Mouse (Mus musculus) left cerebral cortex, adult 9 months (tissue): ENCODE data around the gene Zfp872.
"Not testable (repeated sequence)": the region's sequence is repeated elsewhere in the genome, so short reads cannot be mapped to it uniquely, and the experiment has no call there.

Experiments
- DNase-seq, 2 experiments: peaks; one replicate each; pipeline ENCODE4 v3.0.0; 2022; ENCODE audit warnings: low spot score in 2 of 2

The Zfp872 gene

DNA sequence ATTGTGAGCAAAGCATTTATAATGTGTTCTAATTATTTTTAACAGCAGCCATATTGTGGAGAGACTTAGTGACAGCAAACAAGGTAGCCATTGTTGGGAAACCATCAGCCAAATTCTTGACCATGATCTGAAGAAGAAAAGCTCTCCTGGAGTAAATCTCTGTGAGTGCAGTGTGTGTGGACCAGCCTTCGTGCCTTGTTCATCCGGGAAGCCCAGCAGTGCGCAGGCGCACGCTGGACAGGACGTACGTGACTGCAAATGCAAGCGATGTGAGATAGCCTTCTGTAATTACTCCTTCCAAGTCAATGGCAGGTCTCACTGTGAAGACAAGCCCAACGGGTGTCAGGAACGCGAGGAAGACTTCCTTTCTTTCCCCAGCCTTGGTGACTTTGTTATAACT, 18.6 kb upstream of the Zfp872 start:
- no peak for DNase-seq

DNA sequence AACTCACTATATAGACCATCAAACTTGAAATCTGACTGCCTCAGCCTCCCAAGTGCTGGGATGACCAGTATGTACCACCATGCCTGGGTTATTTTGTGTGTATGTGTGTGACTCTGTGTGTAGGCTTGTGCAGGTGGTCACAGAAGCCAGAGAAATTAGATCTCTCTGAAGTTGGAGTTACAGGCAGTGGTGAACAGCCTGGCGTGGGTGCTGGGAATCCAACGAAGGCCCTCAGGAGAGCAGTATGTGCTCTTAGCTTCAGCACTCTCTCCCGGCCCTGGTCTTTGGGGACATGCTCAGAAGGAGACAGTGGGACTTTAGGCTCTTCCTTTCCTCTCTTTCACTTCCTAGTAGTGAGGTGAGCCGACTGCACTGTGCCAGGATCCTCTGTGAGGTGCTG, 15.6 kb upstream of the Zfp872 start:
- no peak for DNase-seq

DNA sequence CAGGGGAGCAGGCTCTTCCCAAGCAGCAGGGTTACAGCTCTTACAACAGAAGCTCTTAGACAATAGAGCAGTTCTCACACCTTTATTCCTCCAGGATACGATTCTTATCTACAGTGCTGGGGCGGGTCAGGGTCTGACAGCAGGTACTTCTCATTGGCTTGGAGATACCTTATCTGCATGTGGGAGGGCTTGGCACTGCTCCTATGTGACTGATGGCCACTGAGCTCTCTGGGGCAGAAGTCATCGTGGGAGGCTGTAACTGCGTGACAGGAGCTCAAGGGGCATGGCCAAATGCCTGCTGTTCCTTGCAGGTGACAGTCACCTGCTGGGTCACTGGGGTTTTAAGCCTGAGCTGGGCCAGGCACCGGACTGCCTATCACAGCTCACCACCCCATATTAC, 8.5 kb downstream of the Zfp872 start:
- DNase-seq, result no peak

DNA sequence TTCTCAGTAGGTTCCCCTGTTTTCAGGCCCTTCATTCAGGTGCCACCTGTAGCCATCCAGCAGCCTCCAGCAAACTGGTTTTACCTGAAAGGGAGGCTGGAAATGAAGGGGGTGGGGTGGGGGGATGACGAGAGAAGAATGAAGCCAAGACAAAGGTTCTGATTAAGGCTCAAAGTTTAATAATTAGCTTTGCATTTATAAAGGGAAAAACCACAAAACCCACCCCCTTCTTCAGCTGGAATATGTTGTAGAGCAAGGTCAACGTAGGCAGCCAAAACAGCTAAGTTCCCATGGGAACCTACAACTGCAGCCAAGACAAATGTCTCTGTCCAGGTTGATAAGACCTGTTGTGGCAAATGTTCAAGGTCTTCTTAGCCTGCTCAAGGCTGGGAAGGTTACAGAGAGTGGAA, 25.9 kb downstream of the Zfp872 start:
- DNase-seq, result no peak

DNA sequence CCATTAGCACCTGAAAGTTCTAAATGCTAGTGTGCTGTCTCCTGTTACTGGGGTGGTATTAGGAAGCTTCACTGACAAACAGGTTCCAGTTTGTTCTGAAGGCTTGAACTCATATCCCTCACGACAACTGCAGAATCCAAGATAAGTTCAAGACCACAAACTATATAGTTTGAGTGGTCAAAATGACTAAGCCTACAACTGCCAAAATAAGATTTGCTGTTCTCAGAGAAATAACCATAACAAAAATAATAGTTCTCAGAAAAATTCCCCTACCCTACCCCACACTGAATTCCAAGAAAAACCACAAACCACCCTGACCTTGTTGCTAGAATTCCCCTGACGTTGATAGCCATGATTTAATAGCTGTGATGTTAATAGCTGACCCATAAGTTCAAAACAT, 26.7 kb downstream of the Zfp872 start:
- no peak for DNase-seq

DNA sequence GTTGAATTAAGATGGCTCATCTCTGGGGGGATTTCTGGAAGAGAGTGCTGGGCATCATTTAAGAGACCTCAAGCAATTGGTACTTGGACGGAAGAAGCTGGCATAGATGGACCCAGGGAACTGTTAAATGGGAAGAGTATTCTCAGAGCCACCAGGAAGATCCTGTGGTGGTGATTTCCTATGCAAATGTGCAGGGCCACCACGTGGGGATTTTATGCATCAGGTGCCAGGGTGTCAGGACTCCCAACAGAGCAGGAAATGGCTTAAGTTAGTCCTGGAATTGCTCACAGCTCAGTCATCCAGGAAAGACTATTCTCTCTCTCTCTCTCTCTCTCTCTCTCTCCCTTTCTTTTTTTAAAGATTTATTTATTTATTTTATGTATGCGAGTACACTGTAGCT, 28.8 kb downstream of the Zfp872 start:
- DNase-seq, result no peak

DNA sequence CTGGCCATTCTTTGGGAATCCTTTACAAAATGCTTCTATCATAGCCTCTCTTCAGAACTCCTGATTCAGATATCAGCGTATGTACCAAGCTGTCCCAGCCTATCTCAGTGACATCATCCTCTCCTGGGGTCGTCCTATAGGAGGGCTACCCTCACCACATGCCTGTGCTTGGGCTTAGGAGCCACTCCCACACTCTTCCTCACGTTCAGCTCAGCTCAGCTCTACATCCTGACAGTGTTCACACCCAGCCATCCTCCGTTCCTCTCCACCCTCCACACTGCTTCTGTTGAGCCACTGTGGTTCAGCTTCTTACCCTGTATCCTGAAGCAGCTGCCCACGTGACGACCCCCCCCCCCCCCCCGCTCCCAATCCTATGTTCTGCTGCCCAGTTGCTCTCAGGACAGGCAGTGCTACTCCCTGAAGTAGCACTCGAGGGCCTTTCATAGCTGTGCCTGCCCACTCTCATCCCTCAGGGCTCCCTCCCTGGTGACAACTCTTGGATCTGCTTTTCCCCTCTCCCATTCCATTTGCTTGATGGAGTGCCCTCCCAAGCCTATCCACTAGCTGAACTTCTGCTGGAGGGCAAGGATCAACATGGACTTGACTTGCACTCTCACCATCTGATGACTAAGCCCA, 30.1 kb downstream of the Zfp872 start:
- no peak for DNase-seq

DNA sequence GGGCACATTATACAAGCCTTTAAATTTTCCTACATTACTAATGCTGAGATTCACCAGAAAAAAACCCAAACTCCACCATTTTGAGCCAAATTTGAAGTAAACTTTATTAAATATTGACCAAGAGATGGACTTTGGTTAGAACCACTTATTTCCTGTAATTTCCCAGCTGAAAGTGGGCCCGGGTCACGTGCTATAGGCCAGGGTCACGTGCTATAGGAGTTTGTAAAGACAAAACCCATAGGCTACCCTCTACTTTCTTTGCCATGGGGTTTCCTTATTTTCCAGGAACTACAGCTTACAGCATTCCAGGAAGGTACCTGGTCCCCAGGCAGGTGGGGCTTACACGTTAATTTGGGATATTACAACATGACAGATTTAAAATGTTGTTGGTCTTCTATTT, 36.2 kb downstream of the Zfp872 start:
- no peak for DNase-seq

DNA sequence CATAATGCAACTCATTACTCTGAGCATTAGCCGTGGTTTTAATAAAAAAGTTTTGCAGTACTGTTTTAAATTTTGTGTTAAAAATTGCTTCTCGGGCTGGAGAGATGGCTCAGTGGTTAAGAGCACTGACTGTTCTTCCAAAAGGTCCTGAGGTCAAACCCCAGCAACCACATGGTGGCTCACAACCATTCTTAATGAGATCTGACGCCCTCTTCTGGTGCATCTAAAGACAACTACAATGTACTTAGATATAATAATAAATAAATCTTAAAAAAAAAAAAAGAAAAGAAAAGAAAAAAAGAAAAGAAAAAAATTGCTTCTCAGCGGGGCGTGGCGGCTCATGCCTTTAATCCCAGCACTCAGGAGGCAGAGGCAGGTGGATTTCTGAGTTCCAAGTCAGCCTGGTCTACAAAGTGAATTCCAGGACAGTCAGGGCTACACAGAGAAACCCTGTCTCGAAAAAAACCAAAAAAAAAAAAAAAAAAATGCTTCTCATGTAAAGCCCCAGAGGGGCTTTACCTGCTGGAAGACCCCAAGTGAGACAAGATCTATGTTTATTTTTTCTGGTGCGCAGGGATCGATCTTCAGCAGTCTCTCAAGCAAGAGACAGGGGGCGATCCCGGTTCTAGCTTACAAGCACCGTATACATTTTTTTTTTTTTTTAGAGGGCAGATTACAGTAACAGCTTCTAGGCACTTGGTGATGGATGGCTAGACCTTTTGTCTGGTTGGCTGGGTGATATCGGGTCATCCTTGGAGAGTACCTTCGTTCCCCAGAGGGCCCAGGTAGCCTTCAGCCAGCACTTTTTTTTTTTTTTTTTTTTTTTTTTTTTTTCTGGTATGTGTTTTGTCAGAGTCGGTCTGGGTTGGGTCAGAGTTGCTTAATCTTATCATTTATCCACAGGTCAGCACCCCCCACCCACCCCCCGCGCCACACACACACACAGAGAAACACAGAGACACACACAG, 36.9 kb downstream of the Zfp872 start:
- DNase-seq, result peak in 1 of 2 experiments; percentile 11

DNA sequence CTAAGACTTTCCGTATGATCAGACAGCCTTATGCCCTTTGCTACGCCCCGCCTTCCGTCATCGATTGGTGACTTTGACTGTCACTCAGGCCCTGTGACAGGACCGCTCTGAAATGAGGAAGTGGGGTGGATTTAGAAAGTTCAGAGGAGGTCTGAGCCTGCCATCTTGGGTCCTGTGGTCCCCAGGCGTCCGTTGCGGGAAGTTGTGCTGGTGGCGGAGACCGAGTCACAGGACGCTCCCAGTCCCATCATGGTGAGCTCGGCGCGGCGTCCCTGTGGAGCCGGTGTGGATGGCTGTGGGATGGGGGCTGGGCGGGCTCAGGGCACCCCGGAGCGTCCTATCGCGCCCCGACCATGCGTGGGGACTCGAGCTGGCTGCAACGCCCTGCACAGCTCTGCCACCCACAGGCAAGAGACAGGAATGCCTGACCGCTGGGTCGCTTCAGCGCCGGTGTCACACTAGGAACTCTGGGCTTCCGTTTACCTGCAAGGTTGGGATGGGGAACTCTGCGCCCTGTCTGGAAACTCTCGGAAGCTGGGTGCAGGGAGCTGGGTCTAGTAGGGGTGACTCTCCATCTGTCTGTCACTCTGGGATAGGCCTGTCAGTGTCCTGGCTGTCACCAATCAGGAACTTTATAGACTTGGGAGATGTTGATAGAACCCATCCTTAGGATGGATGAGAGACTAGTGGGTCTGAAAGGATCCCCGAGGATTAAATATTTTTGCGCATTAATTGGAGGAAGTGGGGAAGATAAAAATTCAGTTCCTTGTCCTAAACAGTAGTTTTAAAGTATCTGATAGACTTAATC, 37.9 kb downstream of the Zfp872 start, which contains the start of gene Zfp809:
Gene Zfp809, plus strand, starts transcription at position 134 of the 808 bp plus-strand sequence.
- peak; percentile 94 to 100 for DNase-seq

DNA sequence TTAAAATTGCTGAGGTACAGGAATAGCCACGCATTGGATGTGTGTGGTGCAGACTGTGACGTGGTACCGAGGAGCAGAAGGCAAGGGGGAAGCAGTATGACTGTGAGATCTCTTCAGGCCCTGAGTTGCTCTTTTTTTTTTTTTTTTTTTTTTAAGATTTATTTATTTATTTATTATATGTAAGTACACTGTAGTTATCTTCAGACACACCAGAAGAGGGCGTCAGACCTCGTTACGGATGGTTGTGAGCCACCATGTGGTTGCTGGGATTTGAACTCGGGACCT, 38.4 kb downstream of the Zfp872 start:
- DNase-seq, result not testable (repeated sequence)

DNA sequence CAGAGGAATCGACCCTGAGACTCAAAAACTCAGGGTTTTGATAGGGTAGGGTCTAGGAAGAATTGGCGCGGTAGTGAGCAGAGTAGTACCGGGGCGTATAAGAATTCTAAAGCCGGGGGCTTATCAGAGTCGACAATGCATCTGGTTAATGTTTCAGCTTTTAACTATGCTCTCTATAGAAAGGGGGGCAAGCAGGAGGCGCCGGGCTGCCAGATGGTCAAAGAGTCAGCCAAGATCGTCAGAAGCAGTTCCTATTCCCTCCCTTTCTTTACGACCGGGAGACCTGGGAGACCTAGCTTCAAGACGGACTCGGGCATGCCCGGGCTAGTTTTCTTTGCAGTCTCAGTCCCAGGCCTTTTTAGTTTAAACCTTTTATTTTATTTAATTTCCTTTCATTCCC, 39.0 kb downstream of the Zfp872 start:
- no peak for DNase-seq

DNA sequence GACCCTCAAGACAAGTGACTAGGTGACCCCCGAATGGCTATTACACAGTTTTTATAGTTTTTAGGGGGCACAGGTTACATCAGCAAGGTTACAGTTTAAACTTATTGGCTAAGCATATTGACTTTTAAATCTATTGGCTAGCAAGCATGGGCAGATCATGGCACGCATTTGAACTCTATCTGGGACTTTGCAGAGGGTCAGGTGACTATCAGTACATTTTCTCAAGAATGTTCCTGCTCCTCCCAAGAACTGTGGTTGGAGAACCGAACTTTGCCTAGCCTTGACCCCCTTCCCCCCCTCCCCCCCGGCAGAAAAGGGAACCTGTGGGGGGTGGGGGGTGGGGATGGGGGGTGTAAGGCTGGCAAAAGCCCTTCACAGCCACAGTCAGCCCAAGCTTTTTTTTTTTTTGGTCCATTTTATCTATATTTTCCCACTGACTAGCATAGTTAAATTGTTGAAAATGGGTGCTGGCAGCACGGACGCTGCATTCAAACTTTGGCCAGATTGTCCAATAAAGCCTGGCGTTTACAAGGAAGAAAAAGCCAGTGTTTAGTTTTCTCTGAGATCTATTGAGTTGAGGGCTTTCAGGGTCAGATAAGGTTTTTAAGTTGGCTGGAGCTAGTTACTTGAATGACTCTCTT, 41.6 kb downstream of the Zfp872 start:
- DNase-seq, result no peak

DNA sequence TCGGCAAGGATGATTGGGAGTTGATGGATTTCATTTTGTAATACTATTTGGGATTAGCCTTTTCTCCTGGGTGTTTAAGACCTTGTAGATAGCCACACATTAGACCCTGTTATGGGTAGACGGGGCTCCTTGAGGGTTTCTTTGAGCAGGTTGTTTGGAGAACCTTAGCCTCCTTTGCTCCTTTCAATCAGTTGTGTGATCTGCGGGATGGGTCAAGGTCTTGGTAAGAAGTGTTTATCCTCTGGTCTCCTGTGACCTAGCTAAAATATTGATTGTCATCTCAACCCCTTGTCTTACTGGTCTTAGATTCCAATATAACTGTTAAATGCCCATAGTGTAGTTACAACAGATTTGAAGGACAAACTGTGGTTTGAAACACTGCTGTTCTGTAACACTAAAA, 42.2 kb downstream of the Zfp872 start:
- no peak for DNase-seq

DNA sequence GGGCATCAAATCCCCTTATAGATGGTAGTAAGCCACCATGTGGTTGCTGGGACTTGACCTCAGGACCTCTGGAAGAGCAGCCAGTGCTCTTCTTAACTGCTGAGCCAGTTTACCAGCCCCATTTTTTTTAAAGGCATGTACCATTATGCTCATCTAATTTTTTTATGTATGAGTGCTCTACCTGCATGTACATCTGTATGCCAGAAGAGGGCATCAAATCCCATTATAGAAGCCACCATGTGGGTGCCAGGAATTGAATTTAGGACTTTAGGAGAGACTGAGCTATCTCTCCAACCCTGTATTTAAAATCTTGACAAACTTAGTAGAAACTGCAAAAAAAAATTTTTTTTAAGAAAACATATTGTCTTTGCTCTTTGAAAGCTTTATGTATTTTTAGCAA, 42.7 kb downstream of the Zfp872 start:
- no peak for DNase-seq

DNA sequence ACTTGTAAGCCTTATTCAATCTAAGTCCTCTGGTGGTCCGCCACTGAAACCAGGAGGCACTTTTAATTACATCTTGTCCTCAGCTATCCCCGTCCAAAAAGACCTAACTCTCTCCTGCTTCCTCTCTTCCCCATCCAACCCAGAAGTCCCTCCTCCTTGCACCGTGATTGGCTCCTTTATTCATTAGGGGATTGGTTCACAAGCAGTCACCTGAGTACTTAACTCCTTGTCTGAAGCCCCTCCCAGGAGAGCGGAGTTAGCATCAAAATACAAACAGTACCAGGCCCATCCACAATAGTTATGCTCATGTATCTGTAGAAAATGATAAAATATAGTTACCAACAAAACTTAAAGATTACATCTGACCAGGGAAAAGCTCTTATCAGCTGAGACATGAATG, 52.1 kb downstream of the Zfp872 start:
- no peak for DNase-seq

DNA sequence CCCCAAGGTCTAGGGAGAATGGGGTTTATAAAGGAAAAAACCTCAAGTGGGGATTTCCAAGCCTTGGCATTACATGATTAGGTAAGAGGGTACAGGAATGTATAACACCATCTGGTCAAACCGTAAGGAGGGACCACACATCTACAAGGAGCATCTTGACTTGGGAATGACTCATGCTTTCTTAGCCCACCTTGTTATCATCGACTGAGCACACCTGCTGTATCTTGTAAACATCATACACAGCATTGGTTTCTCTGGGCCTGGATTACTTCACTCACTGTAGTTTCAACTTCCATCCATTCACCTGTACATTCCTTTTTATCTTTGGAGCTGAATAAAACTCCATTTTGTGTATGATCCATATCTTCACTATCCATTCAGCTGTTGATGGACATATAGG, 56.4 kb downstream of the Zfp872 start:
- no peak for DNase-seq
